Comparison of ENCODE assay signal across 18 mouse cellular contexts in the genomic region with DNA sequence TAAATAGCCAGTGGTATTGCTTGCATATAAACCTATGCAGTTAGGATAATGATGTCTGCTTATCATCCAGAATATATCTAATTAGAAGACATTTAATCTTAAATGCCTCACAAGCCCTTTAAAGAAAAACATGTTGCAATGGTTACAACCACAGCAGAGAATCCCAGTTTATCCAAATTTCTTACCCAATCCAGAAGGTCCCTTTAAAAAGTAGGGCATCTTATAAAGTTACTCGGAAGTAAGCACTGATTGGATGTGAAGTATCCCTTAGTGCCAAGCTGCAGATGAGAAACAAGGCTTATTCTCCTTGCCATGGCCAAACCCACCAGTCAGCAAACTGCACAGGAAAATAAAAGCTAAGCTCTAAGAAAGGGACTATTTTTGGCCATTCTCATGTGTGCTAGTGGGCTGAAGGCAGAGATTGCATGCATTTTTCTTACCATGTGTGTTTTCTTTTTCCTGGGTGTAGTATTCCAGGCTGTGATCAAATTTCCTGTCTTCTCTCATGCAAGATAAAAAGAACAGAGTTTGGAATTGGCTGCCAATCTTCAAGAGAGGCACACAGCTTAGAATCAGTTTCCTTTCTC.
A peak's percentile ranks its signal among the peaks of the same experiment; 100 is the strongest.
DNase-seq lines count a peak whose midpoint lies in the region; ATAC-seq and TF ChIP-seq lines count a peak whose summit lies in the region.
"Had no signal": no experiment of that assay in that cellular context is flagged by ENCODE, and none has a peak within 500 bp of the region (broad histone marks: within the 10 kb centered on the region; RNA-seq: fewer than 3 reads in every experiment).

No protein-coding gene starts in this region.

- H3K36me3 ChIP-seq in lung, embryonic 14.5 days (ENCODE audit: insufficient read depth), result no peaks in the 10 kb centered on the region
- no peaks in the 10 kb centered on the region for H3K36me3 ChIP-seq in embryonic facial prominence, embryonic 10.5 days (replicated peaks)
- no peaks in the 10 kb centered on the region for H3K36me3 ChIP-seq in embryonic facial prominence, embryonic 11.5 days (replicated peaks; ENCODE audit: control insufficient read depth, insufficient read depth, low read depth, low read length)
- H3K36me3 ChIP-seq in embryonic facial prominence, embryonic 15.5 days, result no peaks in the 10 kb centered on the region
- no peaks in the 10 kb centered on the region for H3K36me3 ChIP-seq in hindbrain, embryonic 14.5 days (replicated peaks; ENCODE audit: control insufficient read depth, insufficient read depth)
- H3K36me3 ChIP-seq: heart, embryonic 12.5 days; hindbrain, embryonic 10.5 days; hindbrain, embryonic 15.5 days had no signal

- peak; percentile 43; the same call in 1 of the 2 replicates for ATAC-seq in lung, embryonic 14.5 days (ENCODE audit: insufficient read depth)
- ATAC-seq in embryonic facial prominence, embryonic 11.5 days (replicated peaks; ENCODE audit: insufficient number of reproducible peaks, low FRiP score, low TSS enrichment, low read depth), result no peak
- peak; percentile 29; the same call in 1 of the 2 replicates for ATAC-seq in embryonic facial prominence, embryonic 15.5 days (ENCODE audit: insufficient number of reproducible peaks, low FRiP score, low TSS enrichment, low read depth)
- no peak for ATAC-seq in hindbrain, embryonic 14.5 days (ENCODE audit: low FRiP score)
- ATAC-seq: forebrain, embryonic 16.5 days; intestine, embryonic 16.5 days had no signal

- no peaks in the 10 kb centered on the region for H3K27me3 ChIP-seq in lung, embryonic 14.5 days (ENCODE audit: insufficient read depth, low read length)
- no peaks in the 10 kb centered on the region for H3K27me3 ChIP-seq in embryonic facial prominence, embryonic 10.5 days (replicated peaks; ENCODE audit: low read depth, poor library complexity, severe bottlenecking)
- no peaks in the 10 kb centered on the region for H3K27me3 ChIP-seq in embryonic facial prominence, embryonic 11.5 days (ENCODE audit: control insufficient read depth, insufficient read depth, low read length)
- H3K27me3 ChIP-seq in embryonic facial prominence, embryonic 15.5 days, result no peaks in the 10 kb centered on the region
- no peaks in the 10 kb centered on the region for H3K27me3 ChIP-seq in hindbrain, embryonic 14.5 days (ENCODE audit: control insufficient read depth, insufficient read depth, low read length)
- H3K27me3 ChIP-seq: heart, embryonic 12.5 days; hindbrain, embryonic 15.5 days had no signal

- H3K9ac ChIP-seq in lung, embryonic 14.5 days, result no peak overlapping the region
- no peak overlapping the region for H3K9ac ChIP-seq in embryonic facial prominence, embryonic 11.5 days (replicated peaks; ENCODE audit: low read length)
- H3K9ac ChIP-seq in embryonic facial prominence, embryonic 15.5 days, result no peak overlapping the region
- no peak overlapping the region for H3K9ac ChIP-seq in hindbrain, embryonic 14.5 days
- H3K9ac ChIP-seq: heart, embryonic 12.5 days; hindbrain, embryonic 15.5 days had no signal

- H3K9me3 ChIP-seq in lung, embryonic 14.5 days (ENCODE audit: low read depth, low read length), result no peaks in the 10 kb centered on the region
- H3K9me3 ChIP-seq in embryonic facial prominence, embryonic 10.5 days, result no peaks in the 10 kb centered on the region
- no peaks in the 10 kb centered on the region for H3K9me3 ChIP-seq in embryonic facial prominence, embryonic 11.5 days (replicated peaks; ENCODE audit: control insufficient read depth, low read length)
- H3K9me3 ChIP-seq in embryonic facial prominence, embryonic 15.5 days (replicated peaks), result no peaks in the 10 kb centered on the region
- no peaks in the 10 kb centered on the region for H3K9me3 ChIP-seq in hindbrain, embryonic 14.5 days (ENCODE audit: control insufficient read depth, low read length)
- H3K9me3 ChIP-seq: heart, embryonic 12.5 days; hindbrain, embryonic 10.5 days; hindbrain, embryonic 15.5 days had no signal

- DNase-seq in lung, embryonic 14.5 days, result peak; percentile 10
- DNase-seq in lung, postnatal 10 days, result no peak
- no peak for DNase-seq in embryonic facial prominence, embryonic 10.5 days (ENCODE audit: low spot score)
- peak; percentile 56 for DNase-seq in embryonic facial prominence, embryonic 11.5 days (ENCODE audit: low spot score)
- DNase-seq in left cerebral cortex, postnatal 10 days (ENCODE audit: extremely low spot score in 1 of 2, low spot score in 2 of 2), result no peak
- DNase-seq in hindbrain, embryonic 14.5 days (ENCODE audit: low spot score), result no peak
- DNase-seq: adrenal gland, adult 2 months; adrenal gland, postnatal 25 days; cerebellum, adult 18-20 months; cerebellum, adult 9-11 months; gastrocnemius, postnatal 10 days; heart, adult 18-20 months had no signal

- H3K4me2 ChIP-seq in lung, embryonic 14.5 days, result no peak overlapping the region
- H3K4me2 ChIP-seq in embryonic facial prominence, embryonic 11.5 days (ENCODE audit: low read depth, low read length), result no peak overlapping the region
- no peak overlapping the region for H3K4me2 ChIP-seq in embryonic facial prominence, embryonic 15.5 days (replicated peaks)
- H3K4me2 ChIP-seq in hindbrain, embryonic 14.5 days (replicated peaks), result no peak overlapping the region
- H3K4me2 ChIP-seq: heart, embryonic 12.5 days; hindbrain, embryonic 15.5 days had no signal

- peak overlapping the region; percentile 24; the same call in 1 of the 2 replicates for H3K27ac ChIP-seq in lung, embryonic 14.5 days (ENCODE audit: low read depth)
- 0 out of 2 replicates have a peak overlapping the region, but pooled peaks have one; percentile 6 for H3K27ac ChIP-seq in embryonic facial prominence, embryonic 10.5 days (replicated peaks)
- no peak overlapping the region for H3K27ac ChIP-seq in embryonic facial prominence, embryonic 11.5 days (replicated peaks; ENCODE audit: low read depth, low read length)
- H3K27ac ChIP-seq in embryonic facial prominence, embryonic 15.5 days (replicated peaks), result 0 out of 2 replicates have a peak overlapping the region, but pooled peaks have one; percentile 22
- no peak overlapping the region for H3K27ac ChIP-seq in hindbrain, embryonic 14.5 days
- H3K27ac ChIP-seq: hindbrain, embryonic 10.5 days; hindbrain, embryonic 15.5 days had no signal

- 51% methylated on average over 1 of the region's 1 CpGs for WGBS in lung, embryonic 14.5 days
- WGBS in embryonic facial prominence, embryonic 10.5 days, result 68% methylated on average over 1 of the region's 1 CpGs
- 48% methylated on average over 1 of the region's 1 CpGs for WGBS in embryonic facial prominence, embryonic 11.5 days
- 22% methylated on average over 1 of the region's 1 CpGs for WGBS in embryonic facial prominence, embryonic 15.5 days
- WGBS in hindbrain, embryonic 14.5 days, result 85% methylated on average over 1 of the region's 1 CpGs

- H3K4me3 ChIP-seq in lung, embryonic 14.5 days (ENCODE audit: low read depth, low read length), result no peak overlapping the region
- no peak overlapping the region for H3K4me3 ChIP-seq in embryonic facial prominence, embryonic 10.5 days
- no peak overlapping the region for H3K4me3 ChIP-seq in embryonic facial prominence, embryonic 11.5 days (ENCODE audit: low read depth, low read length)
- no peak overlapping the region for H3K4me3 ChIP-seq in embryonic facial prominence, embryonic 15.5 days (replicated peaks)
- H3K4me3 ChIP-seq in hindbrain, embryonic 14.5 days (replicated peaks; ENCODE audit: low read length), result no peak overlapping the region
- H3K4me3 ChIP-seq: heart, embryonic 12.5 days; hindbrain, embryonic 10.5 days; hindbrain, embryonic 15.5 days had no signal

- peaks cover 7% of the 10 kb centered on the region; the same call in 1 of the 2 replicates for H3K4me1 ChIP-seq in lung, embryonic 14.5 days (ENCODE audit: insufficient read depth)
- H3K4me1 ChIP-seq in embryonic facial prominence, embryonic 10.5 days, result peaks cover 26% of the 10 kb centered on the region
- H3K4me1 ChIP-seq in embryonic facial prominence, embryonic 11.5 days (ENCODE audit: control insufficient read depth, insufficient read depth, low read length), result no peaks in the 10 kb centered on the region
- peaks cover 3% of the 10 kb centered on the region; the same call in 1 of the 2 replicates for H3K4me1 ChIP-seq in embryonic facial prominence, embryonic 15.5 days
- no peaks in the 10 kb centered on the region for H3K4me1 ChIP-seq in hindbrain, embryonic 14.5 days (replicated peaks; ENCODE audit: control insufficient read depth, insufficient read depth, low read length)
- H3K4me1 ChIP-seq: hindbrain, embryonic 15.5 days had no signal

- no peak for TF ChIP-seq CTCF in lung, embryonic 14.5 days (IDR thresholded peaks at IDR 0.05; ENCODE audit: low read depth)

- intact Hi-C loops in left cerebral cortex, postnatal 10 days (cut with DNase I), result no loop called here

Comparison
In these comparisons a context has a peak if more than half of its experiments do, and no peak if none do; other contexts are left out.
1. ATAC-seq: peak in lung, embryonic 14.5 days (single experiment) and embryonic facial prominence, embryonic 15.5 days (single experiment); none in embryonic facial prominence, embryonic 11.5 days (single experiment) and hindbrain, embryonic 14.5 days (single experiment).
2. DNase-seq: peak in lung, embryonic 14.5 days (single experiment) and embryonic facial prominence, embryonic 11.5 days (single experiment); none in lung, postnatal 10 days (single experiment), embryonic facial prominence, embryonic 10.5 days (single experiment), left cerebral cortex, postnatal 10 days (0 of 2) and hindbrain, embryonic 14.5 days (single experiment).
3. H3K27ac ChIP-seq: peak in lung, embryonic 14.5 days (single experiment), embryonic facial prominence, embryonic 10.5 days (single experiment) and embryonic facial prominence, embryonic 15.5 days (single experiment); none in embryonic facial prominence, embryonic 11.5 days (single experiment) and hindbrain, embryonic 14.5 days (single experiment).